Mouse (Mus musculus) lung, postnatal 0 days (tissue): ENCODE data around the gene Prkca.

Experiments used
- CTCF ChIP-seq: IDR thresholded peaks from 2 replicates; pipeline ENCODE4 v1.5.1; 2016; ENCODE audit warnings: antibody characterized with exemption, mild to moderate bottlenecking
- EP300 ChIP-seq: IDR thresholded peaks from 2 replicates; pipeline ENCODE4 v1.6.1; 2016; ENCODE audit warnings: antibody characterized with exemption, mild to moderate bottlenecking, control low read depth

GRCm38 (mm10) chr11:108158046-108158445, 185.7 kb downstream of the Prkca start:
- no peak for TF ChIP-seq CTCF
- no peak for TF ChIP-seq EP300
